Mouse (Mus musculus) embryonic fibroblast, embryonic 13.5 days (primary cell): Measurements from ENCODE around the gene Ppm1h. TPM values are rescaled to one million over a fixed set of nuclear protein-coding genes. Genes with fewer than 3 reads are reported as not detected.

Source experiments
- H3K27ac ChIP-seq: 2 replicates; pipeline ENCODE4 v1.5.1; 2012; ENCODE audit warnings: low read length, control low read depth, inconsistent platforms; ENCODE audit not compliant: insufficient read depth
- H3K4me1 ChIP-seq: 2 replicates; pipeline ENCODE4 v1.6.1; 2011; ENCODE audit warnings: low read length; ENCODE audit not compliant: control insufficient read depth, insufficient read depth
- H3K4me3 ChIP-seq: 2 replicates; pipeline ENCODE4 v1.5.1; 2011; ENCODE audit warnings: mild to moderate bottlenecking, control low read depth, low read length; ENCODE audit not compliant: insufficient read depth
- CTCF ChIP-seq: IDR thresholded peaks from 2 replicates; pipeline ENCODE4 v1.5.1; 2011; ENCODE audit warnings: mild to moderate bottlenecking, control low read depth, low read length, moderate library complexity, borderline replicate concordance; ENCODE audit not compliant: insufficient read depth
- POLR2A ChIP-seq: IDR thresholded peaks from 2 replicates; pipeline ENCODE4 v1.6.1; 2011; ENCODE audit warnings: low read depth, mild to moderate bottlenecking, control low read depth, low read length, moderate library complexity
- polyA plus RNA-seq: library from polyadenylated mRNA; stranded (reverse); fragments of >200 nt; gene quantifications from 2 replicates; pipeline ENCODE4 v1.2.4, GENCODE M21; 2011; ENCODE audit warnings: low read depth; ENCODE audit not compliant: missing spikeins, insufficient read length

The Ppm1h gene
- polyA plus RNA-seq, 1 experiment = 4.5 TPM

DNA sequence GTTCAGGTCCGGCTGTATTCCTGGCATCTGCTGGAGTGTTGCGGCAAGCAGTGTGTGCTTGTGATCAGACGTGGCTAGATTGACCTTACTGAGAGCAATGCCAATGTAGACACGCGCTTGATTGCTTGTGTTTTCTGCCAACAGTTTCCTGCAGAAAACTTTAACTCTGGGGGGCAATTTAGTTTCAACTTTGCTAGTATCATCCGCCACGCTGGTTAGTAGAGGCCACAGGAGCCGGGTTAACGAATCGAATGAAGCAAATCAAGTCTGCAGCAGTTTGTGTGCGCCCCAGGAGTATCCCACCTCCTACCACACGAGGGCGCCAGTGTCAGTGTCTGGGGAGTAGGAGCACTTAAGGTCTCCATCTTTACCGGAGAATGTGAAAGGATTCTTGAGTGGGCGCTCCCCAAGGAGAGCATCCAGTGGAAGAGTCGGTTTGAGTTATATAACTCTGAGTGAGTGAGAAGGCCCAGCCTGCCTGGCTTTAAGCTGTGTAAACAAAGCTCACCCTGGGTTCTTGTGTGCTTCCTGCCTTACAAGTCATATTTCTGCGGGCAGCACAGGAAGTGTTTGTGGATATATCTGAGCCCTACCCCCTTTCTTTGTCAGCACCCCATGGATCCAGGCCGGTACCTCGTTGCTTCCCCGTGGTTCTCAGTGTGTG, 115.8 kb downstream of the Ppm1h start:
- H3K27ac ChIP-seq = no peak overlapping the region
- H3K4me3 ChIP-seq = no peak overlapping the region
- H3K4me1 ChIP-seq = no peaks in the 10 kb centered on the region
- peak; percentile 85; the same call in 1 of the 2 replicates for TF ChIP-seq CTCF
- no peak for TF ChIP-seq POLR2A

DNA sequence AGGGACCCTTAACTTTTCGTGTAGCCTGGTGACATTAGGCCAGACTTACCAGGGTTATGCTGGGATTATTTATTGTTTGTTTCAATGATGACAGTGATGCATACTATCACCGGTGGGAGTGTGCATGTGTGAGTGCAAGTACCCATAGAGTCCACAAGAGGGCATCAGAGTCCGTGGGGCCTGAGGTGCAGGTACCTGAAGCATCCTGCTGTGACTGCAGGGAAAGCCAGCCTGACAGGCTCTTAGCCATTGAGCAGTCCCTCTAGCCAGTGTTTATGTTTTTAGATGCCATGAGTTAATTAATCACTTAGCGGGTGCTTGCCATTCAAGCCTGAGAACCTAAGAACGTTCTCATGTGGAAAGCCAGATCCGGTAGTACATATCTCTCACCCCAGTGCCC, 119.4 kb downstream of the Ppm1h start:
- Histone ChIP-seq H3K4me3 (no peak overlapping the region), H3K27ac (no peak overlapping the region), H3K4me1 (peaks cover 4% of the 10 kb centered on the region; the same call in 1 of the 2 replicates)
- TF ChIP-seq CTCF (peak; percentile 51; the same call in 1 of the 2 replicates), POLR2A (no peak)

DNA sequence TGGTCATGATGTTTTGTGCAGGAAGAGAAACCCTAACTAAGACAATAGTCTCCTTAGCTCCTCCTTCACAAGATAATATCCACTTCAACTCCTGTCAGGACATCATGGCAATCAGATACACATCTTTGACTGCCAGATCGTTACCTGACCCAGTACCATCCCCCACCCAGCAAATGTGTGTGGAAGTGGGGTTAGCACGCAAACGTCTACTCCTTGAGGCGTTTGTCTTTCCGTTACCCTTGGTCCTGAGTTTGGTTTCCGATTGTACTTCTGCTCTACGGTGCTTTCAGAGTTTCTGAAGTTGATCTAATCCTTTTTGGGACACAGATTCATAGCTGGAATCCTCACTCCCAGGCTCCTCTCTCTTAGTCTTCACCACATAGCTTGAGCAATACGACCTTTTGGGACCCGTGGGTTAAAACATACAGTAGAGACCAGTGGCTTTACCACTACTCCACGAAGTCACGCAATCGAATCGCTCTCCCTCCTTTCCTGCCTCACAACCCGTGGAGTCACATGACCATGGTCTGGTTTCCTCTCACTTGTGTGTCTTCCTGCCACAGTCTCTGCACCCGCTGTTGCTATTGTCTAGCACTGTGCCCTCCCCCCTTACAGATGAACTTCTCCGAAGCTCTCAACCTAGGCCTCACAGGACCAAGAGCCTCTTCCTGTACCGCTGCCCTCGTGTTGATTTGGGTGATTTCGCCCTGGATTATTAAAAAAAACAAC, 121.6 kb downstream of the Ppm1h start:
- no peak overlapping the region for H3K4me3 ChIP-seq
- H3K4me1 ChIP-seq = peaks cover 4% of the 10 kb centered on the region; the same call in 1 of the 2 replicates
- TF ChIP-seq CTCF (no peak), POLR2A (no peak)
- no peak overlapping the region for H3K27ac ChIP-seq

DNA sequence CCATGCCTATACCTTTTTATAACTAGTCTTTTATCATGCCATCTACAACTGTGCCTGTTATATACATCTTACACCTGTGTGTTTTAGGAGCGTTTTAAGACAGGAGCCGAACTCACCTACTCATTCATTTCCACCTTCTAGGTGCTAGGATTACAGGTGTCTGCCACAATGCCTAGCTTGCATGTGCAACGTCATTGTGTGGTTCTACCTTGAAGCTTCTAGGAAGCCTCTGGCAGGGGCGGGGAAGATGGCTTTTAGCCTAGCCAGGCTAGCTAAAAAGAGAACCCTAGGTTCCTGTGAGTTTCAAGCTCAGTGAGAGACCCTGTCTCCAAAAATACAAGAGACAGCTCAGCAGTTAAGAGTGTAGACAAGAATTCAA, 122.2 kb downstream of the Ppm1h start:
- Histone ChIP-seq H3K4me3 (no peak overlapping the region), H3K4me1 (peaks cover 4% of the 10 kb centered on the region; the same call in 1 of the 2 replicates), H3K27ac (no peak overlapping the region)
- no peak for TF ChIP-seq POLR2A
- TF ChIP-seq CTCF = no peak

DNA sequence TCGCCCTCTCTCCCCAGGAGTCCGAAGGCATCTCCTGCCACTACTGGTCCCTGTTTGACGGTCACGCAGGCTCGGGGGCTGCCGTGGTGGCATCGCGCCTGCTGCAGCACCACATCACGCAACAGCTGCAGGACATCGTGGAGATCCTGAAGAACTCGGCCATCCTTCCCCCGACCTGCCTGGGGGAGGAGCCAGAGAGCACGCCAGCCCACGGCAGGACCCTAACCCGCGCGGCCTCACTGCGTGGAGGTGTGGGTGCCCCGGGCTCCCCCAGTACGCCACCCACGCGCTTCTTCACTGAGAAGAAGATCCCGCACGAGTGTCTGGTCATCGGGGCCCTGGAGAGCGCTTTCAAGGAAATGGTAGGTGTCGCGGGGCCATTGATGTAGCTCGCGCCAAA, 123.7 kb downstream of the Ppm1h start:
- no peak overlapping the region for H3K27ac ChIP-seq
- peaks cover 7% of the 10 kb centered on the region for H3K4me1 ChIP-seq
- no peak for TF ChIP-seq POLR2A
- TF ChIP-seq CTCF = peak; percentile 28; the same call in 1 of the 2 replicates
- H3K4me3 ChIP-seq = no peak overlapping the region

DNA sequence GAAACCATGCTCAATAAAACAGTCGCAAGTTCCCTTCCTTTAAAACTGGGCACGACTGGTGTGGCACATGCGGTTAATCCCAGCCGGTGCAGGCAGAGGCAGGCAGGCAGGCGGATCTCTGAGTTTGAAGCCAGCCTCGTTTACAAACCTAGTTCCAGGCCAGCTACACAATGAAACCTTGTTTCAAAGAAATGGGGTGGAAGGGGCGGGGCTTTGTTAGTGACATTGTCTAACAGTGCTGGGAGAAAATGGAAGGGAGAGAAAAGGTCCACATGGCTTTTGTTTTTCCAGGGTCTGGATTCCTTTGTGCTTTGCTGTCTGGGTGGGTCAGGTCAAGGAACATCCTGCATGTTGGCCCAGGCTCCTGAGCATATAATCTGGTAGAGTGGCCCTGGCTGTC, 124.3 kb downstream of the Ppm1h start:
- no peak overlapping the region for H3K27ac ChIP-seq

DNA sequence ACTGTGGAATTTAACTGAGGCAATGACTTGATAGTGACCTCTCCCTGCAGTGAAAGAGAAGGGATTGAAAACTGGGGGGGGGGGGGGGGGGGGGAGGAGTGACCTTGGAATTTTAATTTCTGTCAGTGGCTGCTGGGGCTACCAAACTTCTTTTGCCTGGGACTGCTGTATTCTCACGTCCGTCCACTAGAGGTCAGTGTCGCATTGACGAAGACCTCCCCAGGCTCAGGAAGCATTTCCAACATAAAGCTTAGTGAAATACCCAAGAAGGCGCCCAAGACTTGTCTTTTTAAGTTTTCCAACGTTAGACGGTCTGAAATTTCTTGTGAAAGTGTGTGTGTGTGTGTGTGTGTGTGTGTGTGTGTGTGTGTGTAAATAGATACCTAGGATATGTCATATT, 125.3 kb downstream of the Ppm1h start:
- peak; percentile 83 for TF ChIP-seq CTCF
- TF ChIP-seq POLR2A = no peak
- no peak overlapping the region for H3K4me3 ChIP-seq
- no peak overlapping the region; the same call in 1 of the 2 replicates for H3K27ac ChIP-seq
- H3K4me1 ChIP-seq = peaks cover 9% of the 10 kb centered on the region

More for the DNA sequence above, 124.3 kb downstream of the Ppm1h start:
- no peak overlapping the region for H3K4me3 ChIP-seq
- peaks cover 7% of the 10 kb centered on the region for H3K4me1 ChIP-seq
- no peak for TF ChIP-seq POLR2A
- no peak for TF ChIP-seq CTCF

DNA sequence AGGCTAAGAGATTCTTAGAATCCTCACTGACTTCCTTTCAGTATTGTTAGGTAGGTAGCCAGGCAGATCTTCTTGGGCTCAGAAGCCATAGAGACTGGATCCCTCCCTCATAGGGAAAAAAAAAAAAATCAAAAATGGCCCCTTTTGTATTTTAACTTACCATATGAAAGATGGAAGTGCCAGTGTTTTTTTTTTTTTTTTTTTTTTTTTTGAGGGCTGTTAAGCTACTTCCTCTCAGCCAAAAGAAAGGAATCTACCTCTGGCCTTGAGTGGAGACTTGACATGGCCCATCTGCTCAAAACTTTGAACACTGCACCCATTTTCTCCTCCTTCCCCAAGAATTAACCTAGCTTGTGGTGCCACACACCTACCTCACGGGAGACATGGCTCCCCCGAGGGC, 127.3 kb downstream of the Ppm1h start:
- no peak for TF ChIP-seq CTCF
- TF ChIP-seq POLR2A = no peak
- Histone ChIP-seq H3K4me3 (no peak overlapping the region), H3K4me1 (peaks cover 9% of the 10 kb centered on the region), H3K27ac (no peak overlapping the region)

DNA sequence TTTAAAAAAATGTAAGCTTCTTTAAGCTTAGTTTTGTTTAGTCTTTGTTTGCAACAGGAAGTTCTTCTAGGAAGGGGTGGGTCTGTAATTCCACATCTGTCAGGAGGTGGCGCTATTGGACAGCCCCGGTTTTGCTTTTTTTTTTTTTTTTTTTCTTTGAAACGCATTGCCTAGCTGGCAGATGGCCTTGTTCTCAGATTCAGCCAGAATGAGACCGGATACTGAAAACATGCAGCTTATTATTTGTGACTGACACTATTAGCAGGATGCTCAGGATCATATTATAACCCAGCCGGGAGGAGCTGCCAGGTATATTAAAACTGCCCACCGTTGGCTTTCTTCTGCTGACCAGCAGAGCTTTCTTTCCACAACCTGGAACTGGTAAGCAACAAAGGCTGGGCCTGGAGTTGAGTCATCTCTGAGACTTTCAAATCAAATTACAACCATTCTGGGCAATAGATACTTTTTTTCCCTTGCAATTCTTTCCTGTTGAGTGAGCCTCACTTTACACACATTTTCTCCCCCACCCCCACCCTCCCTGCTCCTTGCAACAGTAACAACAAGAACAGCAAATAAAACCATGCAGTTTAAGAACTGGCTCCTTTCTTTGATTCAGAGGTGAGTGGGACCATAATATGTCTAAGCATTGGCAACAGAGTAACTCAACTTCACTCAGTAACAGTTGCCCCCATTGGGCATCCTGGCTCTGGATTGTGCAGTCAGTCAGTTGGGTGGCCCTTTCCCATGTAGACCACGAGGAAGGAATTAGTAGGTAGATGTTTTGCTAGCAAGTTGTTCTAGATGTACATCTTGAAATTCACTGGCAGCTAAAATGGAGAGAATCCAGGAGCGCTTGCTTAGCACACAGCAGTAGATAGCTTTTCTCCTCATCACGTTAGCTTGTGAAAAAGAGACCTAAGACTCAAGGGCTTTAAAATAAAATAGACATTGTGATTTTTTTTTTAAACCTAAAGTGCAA, 128.9 kb downstream of the Ppm1h start:
- TF ChIP-seq POLR2A (no peak; the same call in 1 of the 2 replicates), CTCF (no peak)
- Histone ChIP-seq H3K27ac (peak overlapping the region; percentile 98), H3K4me3 (no peak overlapping the region), H3K4me1 (peaks cover 9% of the 10 kb centered on the region)

DNA sequence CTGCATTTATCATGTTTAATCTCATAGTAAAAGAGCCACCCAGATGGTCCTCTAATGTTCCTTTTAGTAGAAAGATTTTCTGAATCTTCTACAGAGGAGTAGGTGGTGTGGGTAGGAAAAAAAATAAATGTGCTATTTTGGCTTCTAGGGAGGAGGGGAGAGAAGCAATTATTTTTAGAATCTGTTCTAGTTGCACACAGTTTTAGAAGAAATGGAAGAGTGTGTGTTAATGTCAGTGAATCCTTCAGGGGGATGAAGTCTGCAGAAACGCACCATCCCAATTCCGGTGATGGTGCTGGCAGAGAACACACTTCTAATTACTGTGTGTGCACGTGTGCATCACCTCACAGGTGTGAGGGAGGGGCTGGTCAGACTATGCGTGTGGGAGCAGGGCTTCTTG, 129.6 kb downstream of the Ppm1h start:
- TF ChIP-seq POLR2A (no peak), CTCF (no peak)
- peaks cover 6% of the 10 kb centered on the region for H3K4me1 ChIP-seq
- H3K27ac ChIP-seq = peak overlapping the region; percentile 98
- no peak overlapping the region for H3K4me3 ChIP-seq
